Mouse (Mus musculus) CH12.LX (cell line): ENCODE data around the gene H1f0. TPM values are rescaled to one million over a fixed set of nuclear protein-coding genes. Genes with fewer than 3 reads are reported as not detected.
A peak's percentile ranks its signal among the peaks of the same experiment; 100 is the strongest.

Source experiments
- DNase-seq: peaks from one replicate; pipeline ENCODE4 v3.0.0-alpha.2; 2013; ENCODE audit errors: extremely low read depth
- H3K27ac ChIP-seq: 2 replicates; pipeline ENCODE4 v1.5.1; 2012; ENCODE audit warnings: low read depth, mild to moderate bottlenecking, control low read depth, moderate library complexity; ENCODE audit not compliant: insufficient read depth
- H3K27me3 ChIP-seq: replicated peaks from 2 replicates; pipeline ENCODE3; 2012; ENCODE audit warnings: inconsistent platforms
- H3K36me3 ChIP-seq, 2 experiments: replicated peaks in 1 of 2; 2 replicates each; pipeline versions ENCODE3 to v1.6.1; 2012; ENCODE audit warnings: inconsistent platforms in 1 of 2, low read length in 1 of 2, mild to moderate bottlenecking in 1 of 2, mixed read lengths in 1 of 2, moderate library complexity in 1 of 2; ENCODE audit not compliant: control insufficient read depth in 1 of 2, insufficient read depth in 1 of 2
- H3K4me1 ChIP-seq, 2 experiments: 2 replicates each; pipeline ENCODE4 v1.6.1; 2012; ENCODE audit warnings: inconsistent platforms in 1 of 2, moderate library complexity in 1 of 2; ENCODE audit not compliant: insufficient read depth in 2 of 2, control insufficient read depth in 1 of 2
- H3K4me2 ChIP-seq: 2 replicates; pipeline ENCODE4 v1.6.1; 2012; ENCODE audit warnings: low read depth, mild to moderate bottlenecking, control low read depth; ENCODE audit not compliant: poor library complexity, insufficient read depth, severe bottlenecking
- H3K4me3 ChIP-seq, 3 experiments: fragments of 150-350 bp in 1 of 3; sonication (generic) in 1 of 3; replicated peaks in 1 of 3; 2 replicates each; pipeline versions ENCODE3 to v1.5.1; 2011 to 2012; ENCODE audit warnings: low read depth in 2 of 3, low read length in 2 of 3, mild to moderate bottlenecking in 2 of 3, moderate library complexity in 2 of 3, control low read depth in 1 of 3, improper control_type of control experiment in 1 of 3, inconsistent platforms in 1 of 3, mixed read lengths in 1 of 3; ENCODE audit not compliant: poor library complexity in 1 of 3
- H3K79me2 ChIP-seq: replicated peaks from 2 replicates; pipeline ENCODE4 v1.6.1; 2012; ENCODE audit warnings: mild to moderate bottlenecking, moderate library complexity; ENCODE audit not compliant: control insufficient read depth, poor library complexity, insufficient read depth, severe bottlenecking; ENCODE audit errors: extremely low read depth
- H3K9ac ChIP-seq: 2 replicates; pipeline ENCODE4 v1.6.1; 2012; ENCODE audit warnings: low read depth, mild to moderate bottlenecking, control low read depth, moderate library complexity; ENCODE audit not compliant: insufficient read depth
- H3K9me3 ChIP-seq: replicated peaks from 2 replicates; pipeline ENCODE3; 2012; ENCODE audit warnings: low read length, inconsistent platforms, mixed read lengths
- CHD1 ChIP-seq: IDR thresholded peaks from 2 replicates; pipeline ENCODE4 v1.6.1; 2012; ENCODE audit warnings: low read depth, low read length, improper control_type of control experiment, inconsistent platforms
- CHD2 ChIP-seq: IDR thresholded peaks from 2 replicates; pipeline ENCODE4 v1.6.1; 2011; ENCODE audit warnings: low read length, improper control_type of control experiment
- CTCF ChIP-seq, 2 experiments: IDR thresholded peaks in 1 of 2; conservative IDR thresholded peaks in 1 of 2; 2 replicates each; pipeline ENCODE4 v1.5.1; 2011 to 2012; ENCODE audit warnings: low read depth in 2 of 2, low read length in 2 of 2, improper control_type of control experiment in 1 of 2, inconsistent platforms in 1 of 2, mild to moderate bottlenecking in 1 of 2, moderate library complexity in 1 of 2
- E2F4 ChIP-seq: IDR thresholded peaks from 2 replicates; pipeline ENCODE4 v1.6.1; 2011; ENCODE audit warnings: low read depth, low read length, improper control_type of control experiment; ENCODE audit not compliant: insufficient replicate concordance
- ELF1 ChIP-seq: IDR thresholded peaks from 2 replicates; pipeline ENCODE4 v1.6.1; 2014; ENCODE audit warnings: low read depth, mild to moderate bottlenecking, inconsistent platforms, low read length, improper control_type of control experiment
- EP300 ChIP-seq: IDR thresholded peaks from 2 replicates; pipeline ENCODE4 v1.6.1; 2011; ENCODE audit warnings: low read length, improper control_type of control experiment
- GABPA ChIP-seq: IDR thresholded peaks from 2 replicates; pipeline ENCODE4 v1.6.1; 2012; ENCODE audit warnings: low read depth, low read length, improper control_type of control experiment, inconsistent platforms; ENCODE audit not compliant: insufficient replicate concordance
- HCFC1 ChIP-seq: IDR thresholded peaks from 2 replicates; pipeline ENCODE4 v1.6.1; 2012; ENCODE audit warnings: low read depth, mild to moderate bottlenecking, inconsistent platforms, low read length, improper control_type of control experiment
- JUN ChIP-seq: IDR thresholded peaks from 2 replicates; pipeline ENCODE4 v1.6.1; 2011; ENCODE audit warnings: low read depth, mild to moderate bottlenecking, low read length, improper control_type of control experiment, moderate library complexity; ENCODE audit not compliant: insufficient read depth
- JUND ChIP-seq: conservative IDR thresholded peaks from 2 replicates; pipeline ENCODE4 v1.6.1; 2011; ENCODE audit warnings: low read depth, low read length, improper control_type of control experiment
- KAT2A ChIP-seq: IDR thresholded peaks from 2 replicates; pipeline ENCODE4 v1.6.1; 2012; ENCODE audit warnings: low read length, improper control_type of control experiment, inconsistent platforms; ENCODE audit not compliant: insufficient replicate concordance
- MAFK ChIP-seq: IDR thresholded peaks from 2 replicates; pipeline ENCODE4 v1.6.1; 2011; ENCODE audit warnings: low read length, improper control_type of control experiment; ENCODE audit not compliant: insufficient replicate concordance
- MAX ChIP-seq: IDR thresholded peaks from 2 replicates; pipeline ENCODE4 v1.6.1; 2011; ENCODE audit warnings: low read length, improper control_type of control experiment
- MEF2A ChIP-seq: IDR thresholded peaks from 2 replicates; pipeline ENCODE4 v1.6.1; 2014; ENCODE audit warnings: low read depth, mild to moderate bottlenecking, inconsistent platforms, low read length, improper control_type of control experiment, borderline replicate concordance
- MYC ChIP-seq: IDR thresholded peaks from 2 replicates; pipeline ENCODE4 v1.6.1; 2011; ENCODE audit warnings: low read depth, mild to moderate bottlenecking, improper control_type of control experiment, low read length
- NELFE ChIP-seq: IDR thresholded peaks from 2 replicates; pipeline ENCODE4 v1.6.1; 2011; ENCODE audit warnings: low read depth, low read length, improper control_type of control experiment
- NRF1 ChIP-seq: IDR thresholded peaks from 2 replicates; pipeline ENCODE4 v1.6.1; 2014; ENCODE audit warnings: low read depth, mild to moderate bottlenecking, inconsistent platforms, low read length, improper control_type of control experiment, moderate library complexity
- PAX5 ChIP-seq: IDR thresholded peaks from 2 replicates; pipeline ENCODE4 v1.6.1; 2012; ENCODE audit warnings: low read length, inconsistent platforms, mixed read lengths
- POLR2A ChIP-seq: IDR thresholded peaks from 2 replicates; pipeline ENCODE4 v1.6.1; 2011; ENCODE audit warnings: low read depth, mild to moderate bottlenecking, improper control_type of control experiment, low read length
- POLR2AphosphoS2 ChIP-seq: IDR thresholded peaks from 2 replicates; pipeline ENCODE4 v1.6.1; 2011; ENCODE audit warnings: low read depth, low read length, improper control_type of control experiment
- RAD21 ChIP-seq: IDR thresholded peaks from 2 replicates; pipeline ENCODE4 v1.6.1; 2011; ENCODE audit warnings: low read depth, mild to moderate bottlenecking, low read length, improper control_type of control experiment, moderate library complexity
- TBP ChIP-seq: conservative IDR thresholded peaks from 2 replicates; pipeline ENCODE4 v1.6.1; 2011; ENCODE audit warnings: low read depth, low read length, improper control_type of control experiment
- TCF12 ChIP-seq: IDR thresholded peaks from 2 replicates; pipeline ENCODE4 v1.6.1; 2014; ENCODE audit warnings: low read depth, mild to moderate bottlenecking, inconsistent platforms, low read length, improper control_type of control experiment
- UBTF ChIP-seq: IDR thresholded peaks from 2 replicates; pipeline ENCODE4 v1.6.1; 2012; ENCODE audit warnings: low read depth, mild to moderate bottlenecking, inconsistent platforms, low read length, improper control_type of control experiment, moderate library complexity
- USF1 ChIP-seq: IDR thresholded peaks from 2 replicates; pipeline ENCODE4 v1.6.1; 2014; ENCODE audit warnings: low read depth, mild to moderate bottlenecking, inconsistent platforms, low read length, improper control_type of control experiment
- USF2 ChIP-seq: conservative IDR thresholded peaks from 2 replicates; pipeline ENCODE4 v1.6.1; 2011; ENCODE audit warnings: low read depth, low read length, improper control_type of control experiment
- ZKSCAN1 ChIP-seq: IDR thresholded peaks from 2 replicates; pipeline ENCODE4 v1.6.1; 2012; ENCODE audit warnings: low read depth, inconsistent platforms, low read length, improper control_type of control experiment, borderline replicate concordance
- ZMIZ1 ChIP-seq: IDR thresholded peaks from 2 replicates; pipeline ENCODE4 v1.6.1; 2012; ENCODE audit warnings: low read depth, mild to moderate bottlenecking, inconsistent platforms, low read length, improper control_type of control experiment
- ZNF384 ChIP-seq: IDR thresholded peaks from 2 replicates; pipeline ENCODE4 v1.6.1; 2012; ENCODE audit warnings: low read depth, low read length, improper control_type of control experiment, inconsistent platforms
- dilution Hi-C: fragments of 300-500 bp; cut with MboI; formaldehyde crosslinking; loops from 2 replicates; pipeline ENCODE4 v1.14.3; 2020; ENCODE audit warnings: low sequenced_read_pairs; ENCODE audit not compliant: extremely low pct_unique_long_range_greater_than_20kb, extremely low pct_ligation_motif_present
- in situ Hi-C: fragments of 300-500 bp; cut with MboI; formaldehyde crosslinking; loops from 3 replicates; pipeline ENCODE4 v1.14.3; 2019; ENCODE audit warnings: low sequenced_read_pairs, low pct_ligation_motif_present, low pct_unique_long_range_greater_than_20kb, mixed read lengths
- polyA plus RNA-seq: library from polyadenylated mRNA; unstranded; fragments of >175 nt; gene quantifications from 2 replicates; pipeline ENCODE4 v1.2.1, GENCODE M21; 2012; ENCODE audit warnings: low read depth; ENCODE audit not compliant: insufficient read length
- total RNA-seq, 2 experiments: library from RNA; depleted of rRNA; stranded (reverse); fragments of 300-350 nt in 1 of 2; fragments of >200 nt in 1 of 2; gene quantifications; 2 replicates each; pipeline ENCODE4 v1.2.3; 2012 to 2014

H1f0 gene
- total and polyA plus RNA-seq, 3 experiments = 11.9 to 100 (median 15.9) TPM

DNA sequence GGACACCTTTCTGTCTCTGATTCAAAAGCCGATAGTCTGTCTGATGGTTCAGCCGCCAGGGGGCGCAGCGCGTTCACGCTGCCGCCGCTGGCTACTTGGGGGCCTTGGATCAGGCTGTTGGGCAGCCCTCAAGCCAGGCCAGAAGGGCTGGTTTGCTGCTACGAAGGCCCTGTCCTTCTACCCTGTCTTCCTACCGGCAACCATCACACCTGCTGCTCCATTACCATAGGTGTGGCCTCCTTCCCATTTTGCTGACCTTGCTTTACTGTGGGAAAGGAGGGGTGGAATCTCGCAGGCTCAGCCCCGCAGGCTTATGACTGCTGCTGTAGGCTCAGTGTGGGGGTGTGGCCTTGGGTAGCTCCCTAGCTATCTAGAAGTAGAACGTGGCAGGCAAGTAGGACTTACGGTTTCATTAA, 9.7 kb downstream of the H1f0 start (continued):
- TF ChIP-seq TCF12 (no peak), ZNF384 (no peak), ZKSCAN1 (no peak)

DNA sequence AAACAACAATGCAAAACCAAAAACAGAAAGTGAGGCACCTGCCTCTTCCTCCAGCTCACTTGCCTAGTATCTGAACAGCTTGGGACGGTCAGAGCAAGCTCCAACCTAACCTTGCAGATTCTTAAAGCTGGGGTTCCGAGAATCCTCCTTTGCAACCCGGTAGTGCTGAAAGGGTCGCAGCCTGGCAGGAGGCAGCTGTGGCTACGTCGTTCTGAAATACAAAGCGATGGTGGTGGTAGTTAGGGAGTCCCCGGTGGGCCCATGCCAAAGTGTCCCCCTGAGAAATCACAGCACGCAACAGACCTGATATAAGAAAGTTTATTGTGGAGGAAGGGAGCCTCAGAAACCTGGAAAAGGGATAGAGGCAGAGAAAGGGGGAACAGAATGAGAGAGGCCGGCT, 10.1 kb downstream of the H1f0 start:
- in situ Hi-C loops = loop anchor here (5.0 kb wide), 1 partner anchor 34 kb away; no protein-coding TSS in a partner anchor
- Histone ChIP-seq H3K4me3 (no peak overlapping the region), H3K9ac (no peak overlapping the region), H3K4me2 (no peak overlapping the region), H3K27ac (0 out of 2 replicates have a peak overlapping the region, but pooled peaks have one; percentile 18), H3K27me3 (peaks cover 22% of the 10 kb centered on the region), H3K9me3 (peaks cover 6% of the 10 kb centered on the region), H3K4me1 (peaks cover 18 to 42% of the 10 kb centered on the region in 2 experiments), H3K79me2 (no peaks in the 10 kb centered on the region), H3K36me3 (peaks cover 21 to 39% of the 10 kb centered on the region in 2 experiments)
- dilution Hi-C loops = no loop called here
- no peak for TF ChIP-seq NRF1
- no peak for TF ChIP-seq NELFE
- no peak for TF ChIP-seq UBTF
- TF ChIP-seq HCFC1 = no peak
- no peak for TF ChIP-seq CTCF (conservative IDR thresholded peaks at IDR 0.05 in 1 of 2, IDR thresholded peaks at IDR 0.05 in 1 of 2; ENCODE audit: low read depth in 2 of 2, low read length in 2 of 2)
- no peak for TF ChIP-seq GABPA
- no peak for TF ChIP-seq POLR2AphosphoS2
- no peak for TF ChIP-seq MAX
- TF ChIP-seq USF2 = no peak
- TF ChIP-seq MEF2A = no peak
- TF ChIP-seq TBP = no peak
- TF ChIP-seq ZMIZ1 = no peak
- TF ChIP-seq MYC = no peak
- no peak for TF ChIP-seq TCF12
- no peak for TF ChIP-seq EP300
- TF ChIP-seq KAT2A = no peak
- TF ChIP-seq PAX5 = no peak
- no peak for TF ChIP-seq ZKSCAN1
- no peak for DNase-seq

DNA sequence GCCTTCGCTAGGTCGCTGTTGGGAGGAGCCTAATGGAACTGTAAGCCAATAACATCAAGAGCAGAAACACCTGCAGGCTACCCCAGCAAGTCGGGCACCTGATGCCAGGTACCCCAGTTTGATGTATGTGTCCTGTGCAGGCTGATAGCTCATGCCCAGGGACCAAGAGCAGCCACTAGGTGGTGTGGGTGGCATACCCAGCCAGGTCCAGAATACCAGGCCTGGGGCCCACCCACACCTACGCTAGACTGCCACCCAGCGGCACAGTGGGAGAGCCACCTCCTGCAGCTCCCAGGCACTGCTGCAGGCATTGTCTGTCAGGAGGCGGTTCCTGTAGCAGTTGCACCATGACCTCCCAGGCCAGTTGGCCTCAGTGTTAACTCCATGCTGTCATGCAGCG, 10.6 kb downstream of the H1f0 start:
- H3K9ac ChIP-seq = no peak overlapping the region
- DNase-seq = peak; percentile 92
- peaks cover 6% of the 10 kb centered on the region for H3K9me3 ChIP-seq
- H3K79me2 ChIP-seq = no peaks in the 10 kb centered on the region
- H3K4me1 ChIP-seq = peaks cover 18 to 42% of the 10 kb centered on the region in 2 experiments
- no peak overlapping the region for H3K27ac ChIP-seq
- dilution Hi-C loops (no loop called here), in situ Hi-C loops (loop anchor here (5.0 kb wide), 1 partner anchor 33 kb away; no protein-coding TSS in a partner anchor)
- H3K36me3 ChIP-seq = peaks cover 24 to 44% of the 10 kb centered on the region in 2 experiments
- no peak overlapping the region for H3K4me3 ChIP-seq
- H3K27me3 ChIP-seq = peaks cover 20% of the 10 kb centered on the region
- no peak overlapping the region for H3K4me2 ChIP-seq
- no peak for TF ChIP-seq E2F4
- peak; percentile 49 for TF ChIP-seq ZNF384
- TF ChIP-seq RAD21 = peak; percentile 86
- peak; percentile 66 for TF ChIP-seq TCF12
- no peak; the same call in 1 of the 2 replicates for TF ChIP-seq HCFC1
- peak; percentile 63; the same call in 1 of the 2 replicates for TF ChIP-seq MEF2A
- TF ChIP-seq JUN = no peak
- peak; percentile 74; the same call in 1 of the 2 replicates for TF ChIP-seq MAX
- TF ChIP-seq USF1 = no peak
- no peak for TF ChIP-seq UBTF
- TF ChIP-seq MAFK = no peak
- no peak for TF ChIP-seq TBP
- peak; percentile 71 to 100; a peak in 3 of 4 replicates for TF ChIP-seq CTCF (conservative IDR thresholded peaks at IDR 0.05 in 1 of 2, IDR thresholded peaks at IDR 0.05 in 1 of 2; ENCODE audit: low read depth in 2 of 2, low read length in 2 of 2)
- TF ChIP-seq EP300 = no peak
- peak; percentile 48; the same call in 1 of the 2 replicates for TF ChIP-seq ELF1
- TF ChIP-seq POLR2A = peak; percentile 33; the same call in 1 of the 2 replicates
- TF ChIP-seq JUND = no peak
- TF ChIP-seq NRF1 = 0 out of 2 replicates have a peak, but pooled peaks have one; percentile 35
- no peak for TF ChIP-seq CHD1
- no peak for TF ChIP-seq PAX5
- TF ChIP-seq CHD2 = no peak
